Mouse (Mus musculus): ENCODE measurements around the gene Edem2. TPM values are rescaled to one million over a fixed set of nuclear protein-coding genes. Genes with fewer than 3 reads are reported as not detected.

The Edem2 gene
- total RNA-seq, 1 experiment from 2014 or later: 44.5 TPM

- no peak for ATAC-seq (replicated peaks in 1 of 2; ENCODE audit: insufficient read depth in 1 of 2, low FRiP score in 2 of 2, low TSS enrichment in 1 of 2, low read depth in 1 of 2, poor library complexity in 2 of 2, severe bottlenecking in 2 of 2)
Measured at GRCm38 (mm10) chr2:155671236-155671635, 58.0 kb downstream of the Edem2 start.

- ATAC-seq (replicated peaks in 1 of 2; ENCODE audit: insufficient read depth in 1 of 2, low FRiP score in 2 of 2, low TSS enrichment in 1 of 2, low read depth in 1 of 2, poor library complexity in 2 of 2, severe bottlenecking in 2 of 2): no peak
Measured at GRCm38 (mm10) chr2:155668461-155668860, 60.8 kb downstream of the Edem2 start.

- no peak for ATAC-seq (replicated peaks in 1 of 2; ENCODE audit: insufficient read depth in 1 of 2, low FRiP score in 2 of 2, low TSS enrichment in 1 of 2, low read depth in 1 of 2, poor library complexity in 2 of 2, severe bottlenecking in 2 of 2)
Measured at GRCm38 (mm10) chr2:155667881-155668280, 61.4 kb downstream of the Edem2 start.

GRCm38 (mm10) chr2:155663910-155664460 lies 65.3 kb downstream of the Edem2 start:
- ATAC-seq (replicated peaks in 1 of 2; ENCODE audit: insufficient read depth in 1 of 2, low FRiP score in 2 of 2, low TSS enrichment in 1 of 2, low read depth in 1 of 2, poor library complexity in 2 of 2, severe bottlenecking in 2 of 2): no peak

- peak; percentile 48 to 65; a peak in 3 of 4 replicates for ATAC-seq (replicated peaks in 1 of 2; ENCODE audit: insufficient read depth in 1 of 2, low FRiP score in 2 of 2, low TSS enrichment in 1 of 2, low read depth in 1 of 2, poor library complexity in 2 of 2, severe bottlenecking in 2 of 2)
Measured at GRCm38 (mm10) chr2:155663097-155663496, 66.2 kb downstream of the Edem2 start.

GRCm38 (mm10) chr2:155662390-155662789 lies 66.9 kb downstream of the Edem2 start:
- no peak for ATAC-seq (replicated peaks in 1 of 2; ENCODE audit: insufficient read depth in 1 of 2, low FRiP score in 2 of 2, low TSS enrichment in 1 of 2, low read depth in 1 of 2, poor library complexity in 2 of 2, severe bottlenecking in 2 of 2)

- no peak for ATAC-seq (replicated peaks in 1 of 2; ENCODE audit: insufficient read depth in 1 of 2, low FRiP score in 2 of 2, low TSS enrichment in 1 of 2, low read depth in 1 of 2, poor library complexity in 2 of 2, severe bottlenecking in 2 of 2)
Measured at GRCm38 (mm10) chr2:155655759-155656372, 73.4 kb downstream of the Edem2 start.

- ATAC-seq (replicated peaks in 1 of 2; ENCODE audit: insufficient read depth in 1 of 2, low FRiP score in 2 of 2, low TSS enrichment in 1 of 2, low read depth in 1 of 2, poor library complexity in 2 of 2, severe bottlenecking in 2 of 2): no peak
Measured at GRCm38 (mm10) chr2:155652618-155653017, 76.7 kb downstream of the Edem2 start.

Other genes starting within 250 kb of the Edem2 start
- 16.6 and 19.4 TPM in 2 replicates for gene Acss2, start 211.5 kb downstream of the Edem2 start, total RNA-seq (2017)
- gene Ggt7, start 211.2 kb downstream of the Edem2 start, total RNA-seq (2017): not detected in 2 replicates
- 18.3 and 32.5 TPM in 2 replicates for gene Gss, start 136.7 kb downstream of the Edem2 start, total RNA-seq (2017)
- gene Myh7b, start 118.3 kb downstream of the Edem2 start, total RNA-seq (2017): 0.10 TPM in 1 of 2 replicates, not detected in the other
- 82.7 and 112 TPM in 2 replicates for gene Trpc4ap, start 37.1 kb downstream of the Edem2 start, total RNA-seq (2017)
- not detected in 2 replicates for gene Gm17581, start 6.4 kb upstream of the Edem2 start, total RNA-seq (2017)
- gene Procr, start 21.6 kb upstream of the Edem2 start, total RNA-seq (2017): 71.9 and 78.0 TPM in 2 replicates
- gene Mmp24, start 45.9 kb upstream of the Edem2 start, total RNA-seq (2017): 0.10 TPM in 1 of 2 replicates, not detected in the other
- 21.0 and 27.2 TPM in 2 replicates for gene BC029722, start 90.0 kb upstream of the Edem2 start, total RNA-seq (2017)
- gene Eif6, start 97.5 kb upstream of the Edem2 start, total RNA-seq (2017): 32.9 and 107 TPM in 2 replicates
- not detected in 2 replicates for gene Fam83c, start 105.4 kb upstream of the Edem2 start, total RNA-seq (2017)
- gene Uqcc1, start 200.8 kb upstream of the Edem2 start, total RNA-seq (2017): 28.0 and 59.3 TPM in 2 replicates
- not detected in 2 replicates for gene Gm15557, start 211.3 kb upstream of the Edem2 start, total RNA-seq (2017)
- gene Gdf5, start 215.9 kb upstream of the Edem2 start, total RNA-seq (2017): not detected in 2 replicates
- 30.9 and 66.9 TPM in 2 replicates for gene Cep250, start 227.0 kb upstream of the Edem2 start, total RNA-seq (2017)